Mouse (Mus musculus) thymus, adult 2 months (tissue): ENCODE data around the gene Mga.

Experiments used
- CTCF ChIP-seq: fragments of 200-500 bp; IDR thresholded peaks from 2 replicates; pipeline ENCODE4 v1.5.1; 2012; ENCODE audit warnings: mild to moderate bottlenecking, control low read depth, low read length, moderate library complexity, borderline replicate concordance; ENCODE audit not compliant: control insufficient read depth, poor library complexity, insufficient read depth; ENCODE audit errors: extremely low read depth
- POLR2A ChIP-seq: fragments of 200-500 bp; IDR thresholded peaks from 2 replicates; pipeline ENCODE4 v1.6.1; 2012; ENCODE audit warnings: mild to moderate bottlenecking, low read length, control low read depth, moderate library complexity; ENCODE audit not compliant: control insufficient read depth, poor library complexity, insufficient read depth; ENCODE audit errors: extremely low read depth

GRCm38 (mm10) chr2:119999731-120000130, 102.7 kb downstream of the Mga start:
- TF ChIP-seq CTCF (no peak), POLR2A (no peak)
